Mouse (Mus musculus) lung, postnatal 0 days (tissue): ENCODE results near the gene Reep3. TPM values are rescaled to one million over a fixed set of nuclear protein-coding genes. Genes with fewer than 3 reads are reported as not detected.
A peak's percentile ranks its signal among the peaks of the same experiment; 100 is the strongest.

Source experiments
- ATAC-seq: fragments of 200-750 bp; cut with Nextera tagmentation; 2 replicates; pipeline ENCODE4 v1.8.0; 2017; ENCODE audit warnings: moderate library complexity
- DNase-seq: peaks from one replicate; pipeline ENCODE4 v3.0.0-alpha.2; 2016; ENCODE audit warnings: low spot score
- H3K27ac ChIP-seq: fragments of 300-500 bp; sonication (generic); 2 replicates; pipeline ENCODE4 v1.5.1; 2014; ENCODE audit warnings: antibody characterized with exemption, mild to moderate bottlenecking, low read length, mixed read lengths
- H3K27me3 ChIP-seq: fragments of 300-500 bp; sonication (generic); replicated peaks from 2 replicates; pipeline ENCODE4 v1.6.1; 2014; ENCODE audit warnings: low read length, mixed read lengths; ENCODE audit not compliant: insufficient read depth
- H3K36me3 ChIP-seq: fragments of 300-500 bp; sonication (generic); 2 replicates; pipeline ENCODE4 v1.6.1; 2014; ENCODE audit warnings: low read length, mixed read lengths; ENCODE audit not compliant: insufficient read depth
- H3K4me1 ChIP-seq: fragments of 300-500 bp; sonication (generic); 2 replicates; pipeline ENCODE4 v1.6.1; 2014; ENCODE audit warnings: antibody characterized with exemption, low read depth, low read length, mixed read lengths; ENCODE audit not compliant: insufficient read depth
- H3K4me2 ChIP-seq: fragments of 300-500 bp; sonication (generic); replicated peaks from 2 replicates; pipeline ENCODE4 v1.6.1; 2014; ENCODE audit warnings: low read depth, mild to moderate bottlenecking, low read length, moderate library complexity, mixed read lengths
- H3K4me3 ChIP-seq: fragments of 300-500 bp; sonication (generic); 2 replicates; pipeline ENCODE4 v1.5.1; 2014; ENCODE audit warnings: low read depth, low read length
- H3K9ac ChIP-seq: fragments of 300-500 bp; sonication (generic); replicated peaks from 2 replicates; pipeline ENCODE4 v1.6.1; 2014; ENCODE audit warnings: low read depth, mild to moderate bottlenecking
- H3K9me3 ChIP-seq: fragments of 300-500 bp; sonication (generic); 2 replicates; pipeline ENCODE4 v1.6.1; 2016; ENCODE audit warnings: low read length, mixed read lengths
- CTCF ChIP-seq: IDR thresholded peaks from 2 replicates; pipeline ENCODE4 v1.5.1; 2016; ENCODE audit warnings: antibody characterized with exemption, mild to moderate bottlenecking
- EP300 ChIP-seq: IDR thresholded peaks from 2 replicates; pipeline ENCODE4 v1.6.1; 2016; ENCODE audit warnings: antibody characterized with exemption, mild to moderate bottlenecking, control low read depth
- WGBS: fragments of 180-500 bp; shearing (Covaris S2); extraction: QIAGEN DNeasy Blood & Tissue Kit; methylation state at CpG from one replicate; pipeline ENCODE4 v1.1.7; 2014; 5-methylcytosine and 5-hydroxymethylcytosine counted together
- polyA plus RNA-seq: library from polyadenylated mRNA; unstranded; fragments of >200 nt; fragmentation: Nextera tagmentation; extraction: Ambion mirVana; gene quantifications from 2 replicates; pipeline ENCODE4 v1.2.1, GENCODE M21; 2015

The Reep3 gene
- polyA plus RNA-seq, 1 experiment from 2014 or later: 38.4 TPM

GRCm38 (mm10) chr10:67053475-67053874 is 43.3 kb downstream of the Reep3 start:
- ATAC-seq (no peak), DNase-seq (no peak)
- Histone ChIP-seq H3K4me1 (peaks cover 7% of the 10 kb centered on the region; the same call in 1 of the 2 replicates), H3K9ac (no peak overlapping the region), H3K27ac (no peak overlapping the region), H3K4me3 (no peak overlapping the region), H3K36me3 (no peaks in the 10 kb centered on the region), H3K4me2 (no peak overlapping the region), H3K27me3 (no peaks in the 10 kb centered on the region), H3K9me3 (no peaks in the 10 kb centered on the region)
- TF ChIP-seq EP300 (no peak), CTCF (no peak)
- 38% methylated on average over 9 of the region's 9 CpGs for WGBS

GRCm38 (mm10) chr10:67052429-67052828 is 44.3 kb downstream of the Reep3 start:
- WGBS: 53% methylated on average over 9 of the region's 9 CpGs
- 0 out of 2 replicates have a peak overlapping the region, but pooled peaks have one; percentile 9 for H3K27ac ChIP-seq

GRCm38 (mm10) chr10:67051466-67051865 is 45.3 kb downstream of the Reep3 start:
- no peaks in the 10 kb centered on the region for H3K36me3 ChIP-seq
- 83% methylated on average over 5 of the region's 5 CpGs for WGBS
- no peak for TF ChIP-seq EP300
- TF ChIP-seq CTCF: no peak
- H3K4me2 ChIP-seq: no peak overlapping the region
- H3K27ac ChIP-seq: no peak overlapping the region
- no peaks in the 10 kb centered on the region for H3K9me3 ChIP-seq
- no peak for ATAC-seq
- no peaks in the 10 kb centered on the region for H3K27me3 ChIP-seq
- H3K9ac ChIP-seq: no peak overlapping the region
- no peak for DNase-seq
- no peak overlapping the region for H3K4me3 ChIP-seq
- H3K4me1 ChIP-seq: peaks cover 4% of the 10 kb centered on the region; the same call in 1 of the 2 replicates

More at GRCm38 (mm10) chr10:67052429-67052828, 44.3 kb downstream of the Reep3 start:
- Histone ChIP-seq H3K9me3 (no peaks in the 10 kb centered on the region), H3K27me3 (no peaks in the 10 kb centered on the region), H3K9ac (no peak overlapping the region), H3K4me2 (no peak overlapping the region), H3K36me3 (no peaks in the 10 kb centered on the region), H3K4me3 (no peak overlapping the region), H3K4me1 (peaks cover 4% of the 10 kb centered on the region; the same call in 1 of the 2 replicates)
- TF ChIP-seq CTCF: no peak
- TF ChIP-seq EP300: no peak
- no peak for ATAC-seq
- DNase-seq: no peak

- Histone ChIP-seq H3K9me3 (no peaks in the 10 kb centered on the region), H3K4me2 (no peak overlapping the region), H3K4me3 (no peak overlapping the region), H3K36me3 (no peaks in the 10 kb centered on the region), H3K27me3 (no peaks in the 10 kb centered on the region), H3K9ac (no peak overlapping the region), H3K27ac (no peak overlapping the region), H3K4me1 (peaks cover 4% of the 10 kb centered on the region; the same call in 1 of the 2 replicates)
- ATAC-seq (no peak), DNase-seq (no peak)
- TF ChIP-seq EP300 (no peak), CTCF (no peak)
- 84% methylated on average over 6 of the region's 7 CpGs for WGBS
These were observed 46.0 kb downstream of the Reep3 start for GRCm38 (mm10) chr10:67050766-67051165.

- ATAC-seq (no peak), DNase-seq (no peak)
- Histone ChIP-seq H3K9me3 (no peaks in the 10 kb centered on the region), H3K4me3 (no peak overlapping the region), H3K4me2 (no peak overlapping the region), H3K27me3 (no peaks in the 10 kb centered on the region), H3K4me1 (peaks cover 4% of the 10 kb centered on the region; the same call in 1 of the 2 replicates), H3K36me3 (no peaks in the 10 kb centered on the region), H3K9ac (no peak overlapping the region), H3K27ac (no peak overlapping the region)
- WGBS: 92% methylated on average over 7 of the region's 7 CpGs
- no peak for TF ChIP-seq EP300
- TF ChIP-seq CTCF: no peak
These were observed 47.1 kb downstream of the Reep3 start for GRCm38 (mm10) chr10:67049621-67050020.

- Histone ChIP-seq H3K4me2 (no peak overlapping the region), H3K27me3 (no peaks in the 10 kb centered on the region), H3K9me3 (no peaks in the 10 kb centered on the region), H3K4me1 (peaks cover 4% of the 10 kb centered on the region; the same call in 1 of the 2 replicates), H3K27ac (no peak overlapping the region), H3K9ac (no peak overlapping the region), H3K4me3 (no peak overlapping the region), H3K36me3 (no peaks in the 10 kb centered on the region)
- WGBS: 78% methylated on average over 13 of the region's 13 CpGs
- TF ChIP-seq EP300: no peak
- no peak for TF ChIP-seq CTCF
- DNase-seq (peak; percentile 29), ATAC-seq (peak; percentile 27; the same call in 1 of the 2 replicates)
These were observed 47.7 kb downstream of the Reep3 start for GRCm38 (mm10) chr10:67048871-67049615.
